Mouse (Mus musculus) neural tube, embryonic 11.5 days (tissue): ENCODE data around the gene Gm21732. TPM values are rescaled to one million over a fixed set of nuclear protein-coding genes. Genes with fewer than 3 reads are reported as not detected.
"Not testable (repeated sequence)": the region's sequence is repeated elsewhere in the genome, so short reads cannot be mapped to it uniquely, and the experiment has no call there.

Experiments
- ATAC-seq: fragments of 200-750 bp; cut with Nextera tagmentation; 2 replicates; pipeline ENCODE4 v1.8.0; 2017; ENCODE audit warnings: moderate number of reproducible peaks, mild to moderate bottlenecking, moderate TSS enrichment, moderate library complexity; ENCODE audit not compliant: insufficient read depth, low FRiP score, low TSS enrichment
- DNase-seq: peaks from one replicate; pipeline ENCODE4 v3.0.0-alpha.2; 2015; ENCODE audit warnings: low spot score
- H3K27ac ChIP-seq: fragments of 300-500 bp; sonication (generic); 2 replicates; pipeline ENCODE4 v1.5.1; 2014; ENCODE audit warnings: low read depth, mild to moderate bottlenecking, low read length
- H3K27me3 ChIP-seq: fragments of 300-500 bp; sonication (generic); 2 replicates; pipeline ENCODE4 v1.6.1; 2014; ENCODE audit warnings: mild to moderate bottlenecking, low read length, mixed read lengths; ENCODE audit not compliant: control insufficient read depth, insufficient read depth
- H3K36me3 ChIP-seq: fragments of 300-500 bp; sonication (generic); 2 replicates; pipeline ENCODE4 v1.6.1; 2014; ENCODE audit warnings: mild to moderate bottlenecking, low read length, moderate library complexity, mixed read lengths; ENCODE audit not compliant: control insufficient read depth, insufficient read depth
- H3K4me1 ChIP-seq: fragments of 300-500 bp; sonication (generic); 2 replicates; pipeline ENCODE4 v1.6.1; 2014; ENCODE audit warnings: low read length, mixed read lengths; ENCODE audit not compliant: control insufficient read depth, insufficient read depth
- H3K4me2 ChIP-seq: fragments of 300-500 bp; sonication (generic); 2 replicates; pipeline ENCODE4 v1.6.1; 2014; ENCODE audit warnings: low read depth, mild to moderate bottlenecking, moderate library complexity
- H3K4me3 ChIP-seq: fragments of 300-500 bp; sonication (generic); 2 replicates; pipeline ENCODE4 v1.5.1; 2014; ENCODE audit warnings: low read depth, low read length
- H3K9ac ChIP-seq: fragments of 300-500 bp; sonication (generic); 2 replicates; pipeline ENCODE4 v1.6.1; 2014; ENCODE audit warnings: mild to moderate bottlenecking, low read length
- H3K9me3 ChIP-seq: fragments of 300-500 bp; sonication (generic); 2 replicates; pipeline ENCODE4 v1.6.1; 2016; ENCODE audit warnings: low read length; ENCODE audit not compliant: control insufficient read depth
- WGBS: fragments of 180-500 bp; shearing (Covaris S2); extraction: QIAGEN DNeasy Blood & Tissue Kit; methylation state at CpG from one replicate; pipeline ENCODE4 v1.1.7; 2014; 5-methylcytosine and 5-hydroxymethylcytosine counted together
- polyA plus RNA-seq: library from polyadenylated mRNA; unstranded; fragments of >200 nt; fragmentation: Nextera tagmentation; extraction: Ambion mirVana; gene quantifications from 2 replicates; pipeline ENCODE4 v1.2.1, GENCODE M21; 2014

Gene Gm21732
- polyA plus RNA-seq = not detected in 2 replicates

- not testable (repeated sequence) for H3K27me3 ChIP-seq, H3K36me3 ChIP-seq, H3K9ac ChIP-seq, H3K4me3 ChIP-seq, ATAC-seq, H3K9me3 ChIP-seq, H3K27ac ChIP-seq, H3K4me1 ChIP-seq, H3K4me2 ChIP-seq, DNase-seq
- WGBS = no CpG with 5 or more reads among the region's 2 CpGs
Measured at GRCm38 (mm10) chrY:38575591-38575990, at the start of gene Gm21732. Gene Gm21732 (minus strand): TSS chrY:38575691.

Other genes starting within 250 kb of the Gm21732 start
- gene Gm20897, start 73.5 kb downstream of the Gm21732 start, polyA plus RNA-seq = not detected in 2 replicates